Mouse (Mus musculus) embryonic fibroblast, embryonic 13.5 days (primary cell): ENCODE measurements around the gene Alcam. TPM values are rescaled to one million over a fixed set of nuclear protein-coding genes. Genes with fewer than 3 reads are reported as not detected.

ENCODE experiments used
- H3K27ac ChIP-seq: 2 replicates; pipeline ENCODE4 v1.5.1; 2012; ENCODE audit warnings: low read length, control low read depth, inconsistent platforms; ENCODE audit not compliant: insufficient read depth
- H3K4me1 ChIP-seq: 2 replicates; pipeline ENCODE4 v1.6.1; 2011; ENCODE audit warnings: low read length; ENCODE audit not compliant: control insufficient read depth, insufficient read depth
- H3K4me3 ChIP-seq: 2 replicates; pipeline ENCODE4 v1.5.1; 2011; ENCODE audit warnings: mild to moderate bottlenecking, control low read depth, low read length; ENCODE audit not compliant: insufficient read depth
- CTCF ChIP-seq: IDR thresholded peaks from 2 replicates; pipeline ENCODE4 v1.5.1; 2011; ENCODE audit warnings: mild to moderate bottlenecking, control low read depth, low read length, moderate library complexity, borderline replicate concordance; ENCODE audit not compliant: insufficient read depth
- POLR2A ChIP-seq: IDR thresholded peaks from 2 replicates; pipeline ENCODE4 v1.6.1; 2011; ENCODE audit warnings: low read depth, mild to moderate bottlenecking, control low read depth, low read length, moderate library complexity
- polyA plus RNA-seq: library from polyadenylated mRNA; stranded (reverse); fragments of >200 nt; gene quantifications from 2 replicates; pipeline ENCODE4 v1.2.4, GENCODE M21; 2011; ENCODE audit warnings: low read depth; ENCODE audit not compliant: missing spikeins, insufficient read length

The Alcam gene
- 63.6 and 76.1 TPM in 2 replicates for polyA plus RNA-seq

- TF ChIP-seq POLR2A, result no peak
- no peak for TF ChIP-seq CTCF
- H3K4me1 ChIP-seq, result no peaks in the 10 kb centered on the region
- H3K27ac ChIP-seq, result peak within 1 kb of the TSS; percentile 12; the same call in 1 of the 2 replicates
- H3K4me3 ChIP-seq, result peak within 1 kb of the TSS; percentile 67
Measured at GRCm38 (mm10) chr16:52453971-52454514, at the start of gene Alcam. TSS of gene Alcam (minus strand) at chr16:52454074.

GRCm38 (mm10) chr16:52498757-52499335 lies 45.0 kb upstream of the Alcam start:
- H3K4me1 ChIP-seq, result no peaks in the 10 kb centered on the region
- TF ChIP-seq CTCF (no peak), POLR2A (no peak)
- H3K27ac ChIP-seq, result no peak overlapping the region
- no peak overlapping the region for H3K4me3 ChIP-seq

- TF ChIP-seq POLR2A (no peak), CTCF (no peak)
- Histone ChIP-seq H3K4me1 (no peaks in the 10 kb centered on the region), H3K27ac (no peak overlapping the region), H3K4me3 (no peak overlapping the region)
Measured at GRCm38 (mm10) chr16:52490542-52490941, 36.7 kb upstream of the Alcam start.

- no peak overlapping the region for H3K27ac ChIP-seq
- TF ChIP-seq POLR2A (no peak), CTCF (no peak)
- H3K4me1 ChIP-seq, result no peaks in the 10 kb centered on the region
- no peak overlapping the region for H3K4me3 ChIP-seq
Measured at GRCm38 (mm10) chr16:52474235-52474634, 20.4 kb upstream of the Alcam start.

- TF ChIP-seq CTCF (no peak), POLR2A (no peak)
- Histone ChIP-seq H3K4me1 (no peaks in the 10 kb centered on the region; the same call in 1 of the 2 replicates), H3K4me3 (no peak overlapping the region), H3K27ac (no peak overlapping the region)
Measured at GRCm38 (mm10) chr16:52473089-52473488, 19.2 kb upstream of the Alcam start.

- TF ChIP-seq CTCF, result no peak
- TF ChIP-seq POLR2A, result no peak
Measured at GRCm38 (mm10) chr16:52472635-52473034, 18.8 kb upstream of the Alcam start.

GRCm38 (mm10) chr16:52472059-52472458 lies 18.2 kb upstream of the Alcam start:
- Histone ChIP-seq H3K4me1 (no peaks in the 10 kb centered on the region; the same call in 1 of the 2 replicates), H3K4me3 (no peak overlapping the region), H3K27ac (no peak overlapping the region)
- no peak for TF ChIP-seq POLR2A
- TF ChIP-seq CTCF, result no peak

More at GRCm38 (mm10) chr16:52472635-52473034, 18.8 kb upstream of the Alcam start:
- Histone ChIP-seq H3K27ac (no peak overlapping the region), H3K4me3 (no peak overlapping the region), H3K4me1 (no peaks in the 10 kb centered on the region; the same call in 1 of the 2 replicates)

- Histone ChIP-seq H3K4me3 (no peak overlapping the region), H3K27ac (no peak overlapping the region), H3K4me1 (no peaks in the 10 kb centered on the region; the same call in 1 of the 2 replicates)
- TF ChIP-seq CTCF (no peak), POLR2A (no peak)
Measured at GRCm38 (mm10) chr16:52470881-52471280, 17.0 kb upstream of the Alcam start.

- Histone ChIP-seq H3K27ac (peak overlapping the region; percentile 61; the same call in 1 of the 2 replicates), H3K4me1 (no peaks in the 10 kb centered on the region; the same call in 1 of the 2 replicates), H3K4me3 (no peak overlapping the region)
- TF ChIP-seq CTCF, result no peak
- TF ChIP-seq POLR2A, result no peak
Measured at GRCm38 (mm10) chr16:52470226-52470625, 16.4 kb upstream of the Alcam start.

- H3K4me1 ChIP-seq, result no peaks in the 10 kb centered on the region; the same call in 1 of the 2 replicates
- no peak overlapping the region for H3K4me3 ChIP-seq
- no peak overlapping the region for H3K27ac ChIP-seq
- TF ChIP-seq POLR2A (no peak), CTCF (no peak)
Measured at GRCm38 (mm10) chr16:52468426-52468825, 14.6 kb upstream of the Alcam start.
